Mouse (Mus musculus) kidney, postnatal 4 days (tissue): ENCODE data around the gene Mfsd4a.
A peak's percentile ranks its signal among the peaks of the same experiment; 100 is the strongest.

Source experiments
- DNase-seq, 2 experiments: peaks; one replicate each; pipeline ENCODE4 v3.0.0; 2021; ENCODE audit warnings: mixed read lengths in 2 of 2

Mfsd4a gene

DNA sequence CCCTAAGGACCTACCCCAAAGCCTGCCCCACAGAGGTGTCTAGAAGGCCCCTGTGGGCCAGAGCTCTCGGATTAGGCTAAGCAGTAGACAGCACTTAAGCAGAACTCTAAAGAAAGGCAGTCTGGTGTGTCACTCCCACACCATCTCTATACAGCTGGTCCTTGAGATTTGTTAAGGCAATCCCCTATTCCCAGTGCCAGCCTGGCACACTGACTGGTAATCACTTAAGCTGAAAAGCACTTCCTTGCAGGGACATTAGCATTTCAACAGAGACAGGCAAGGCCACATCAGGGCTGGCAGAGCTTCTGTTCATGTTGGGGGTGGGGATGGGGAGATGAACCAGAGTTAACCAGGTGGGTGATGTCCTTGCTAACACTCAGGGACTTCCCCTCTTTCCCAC, 2.9 kb downstream of the Mfsd4a start:
- DNase-seq: no peak

DNA sequence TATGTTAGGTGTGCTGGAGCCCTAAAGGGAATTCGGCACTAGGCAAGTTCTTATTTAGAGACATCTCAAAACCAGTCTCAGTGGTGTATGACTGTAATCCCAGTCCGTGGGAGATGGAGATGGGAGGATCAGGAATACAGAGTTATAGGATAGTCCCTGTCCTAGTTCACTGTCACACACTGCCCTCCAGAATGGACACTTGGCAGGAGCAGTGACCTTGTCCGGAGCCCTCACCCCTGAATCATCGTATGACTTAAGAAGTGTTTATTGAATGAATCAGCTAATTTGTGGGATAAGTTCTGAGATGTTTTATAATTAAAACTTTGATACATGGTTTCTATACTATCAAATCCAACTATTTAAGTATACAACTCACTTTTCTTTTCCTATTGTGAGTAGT, 4.8 kb downstream of the Mfsd4a start:
- DNase-seq: no peak

DNA sequence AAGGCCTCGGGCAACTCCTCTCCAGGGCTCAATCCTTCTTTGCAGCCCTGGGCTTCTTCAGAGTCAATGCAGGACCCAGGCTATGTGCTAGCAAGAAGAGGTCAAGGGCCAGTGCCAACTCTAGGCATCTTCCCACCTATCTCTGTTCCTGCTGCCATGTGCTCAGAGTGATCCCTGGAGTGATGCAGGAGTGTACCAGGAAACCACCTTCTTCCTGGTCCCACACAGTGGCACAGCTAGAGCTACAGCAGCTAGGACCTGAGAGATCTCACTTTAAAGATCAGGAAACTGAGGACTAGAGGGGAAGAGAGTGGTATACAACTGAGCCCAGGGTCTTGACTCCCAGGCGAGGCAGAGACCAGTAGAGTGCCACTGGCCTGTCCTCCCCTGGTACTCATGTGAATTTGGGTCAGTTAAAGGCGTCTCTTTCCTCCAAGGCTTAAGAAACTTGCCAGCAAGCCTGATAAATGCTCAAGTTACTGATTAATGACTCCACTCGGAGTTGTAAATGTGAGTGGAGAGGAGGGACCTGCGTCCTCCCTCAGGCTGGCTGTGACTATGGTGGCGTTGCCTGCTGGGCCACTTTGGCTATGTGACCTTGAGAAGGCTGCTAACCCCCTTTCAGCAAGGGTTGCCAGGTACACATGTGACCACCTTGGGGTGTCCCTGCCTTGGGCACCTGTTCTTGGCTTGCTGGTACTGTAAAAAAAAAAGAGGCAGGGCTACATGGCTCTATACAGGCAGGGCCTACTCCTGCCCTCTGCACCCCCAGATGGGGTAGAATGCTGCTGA, 5.9 kb downstream of the Mfsd4a start:
- DNase-seq: peak; percentile 25 to 46

DNA sequence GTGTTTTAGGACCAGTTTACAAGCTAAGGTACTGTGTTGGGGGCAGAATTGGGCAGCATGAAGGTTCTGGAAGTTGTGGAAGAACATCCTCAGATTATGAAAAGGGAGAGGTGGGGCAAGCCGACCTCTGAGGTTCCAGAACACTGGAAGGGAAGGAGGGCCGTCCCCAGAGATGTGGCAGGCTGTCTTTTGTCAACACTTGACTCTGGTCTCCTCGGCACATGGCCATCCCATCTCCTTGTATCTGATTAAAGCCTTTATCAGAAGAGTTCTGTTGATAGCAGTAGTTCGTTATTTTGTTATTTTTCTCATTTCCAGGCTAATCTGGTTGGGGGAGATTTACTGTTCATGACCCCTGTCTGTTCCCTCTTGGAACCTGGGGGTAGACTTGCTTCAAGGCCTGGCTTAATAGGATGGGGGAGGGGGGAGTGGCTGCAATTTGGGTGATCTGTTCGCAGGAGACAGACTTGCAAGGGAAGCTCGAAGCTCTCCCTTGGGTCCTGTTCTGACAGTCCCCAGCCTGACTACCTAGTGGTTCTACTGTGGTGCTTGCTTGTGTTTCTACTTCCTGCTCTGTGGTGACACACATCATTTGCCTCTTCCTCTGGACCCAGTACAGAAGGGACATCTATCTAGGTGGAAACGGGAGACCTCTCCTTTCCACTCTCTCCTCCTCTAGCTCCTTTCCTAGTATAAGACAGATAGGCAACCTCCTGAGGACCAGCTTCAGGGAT, 7.7 kb downstream of the Mfsd4a start:
- peak; percentile 49 to 64 for DNase-seq

DNA sequence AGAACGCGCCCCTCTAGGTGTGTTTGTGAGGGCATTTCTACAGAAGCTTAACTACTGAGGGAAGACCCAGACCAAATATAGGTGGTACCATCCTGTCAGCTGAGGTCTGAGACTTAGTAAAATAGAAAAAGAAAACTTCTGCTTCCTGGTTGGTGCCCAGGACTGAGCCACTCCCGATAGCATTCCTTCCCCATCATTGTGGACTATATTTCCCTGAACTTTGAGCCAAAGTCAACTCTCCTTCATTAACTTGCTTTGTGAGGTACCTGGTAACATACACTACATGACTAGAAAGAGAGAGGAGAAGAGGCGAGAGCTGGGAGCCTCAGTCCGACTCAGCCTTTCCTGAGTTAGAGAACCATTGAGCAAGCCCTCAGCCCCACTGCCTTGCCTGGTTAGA, 9.3 kb downstream of the Mfsd4a start:
- no peak for DNase-seq

DNA sequence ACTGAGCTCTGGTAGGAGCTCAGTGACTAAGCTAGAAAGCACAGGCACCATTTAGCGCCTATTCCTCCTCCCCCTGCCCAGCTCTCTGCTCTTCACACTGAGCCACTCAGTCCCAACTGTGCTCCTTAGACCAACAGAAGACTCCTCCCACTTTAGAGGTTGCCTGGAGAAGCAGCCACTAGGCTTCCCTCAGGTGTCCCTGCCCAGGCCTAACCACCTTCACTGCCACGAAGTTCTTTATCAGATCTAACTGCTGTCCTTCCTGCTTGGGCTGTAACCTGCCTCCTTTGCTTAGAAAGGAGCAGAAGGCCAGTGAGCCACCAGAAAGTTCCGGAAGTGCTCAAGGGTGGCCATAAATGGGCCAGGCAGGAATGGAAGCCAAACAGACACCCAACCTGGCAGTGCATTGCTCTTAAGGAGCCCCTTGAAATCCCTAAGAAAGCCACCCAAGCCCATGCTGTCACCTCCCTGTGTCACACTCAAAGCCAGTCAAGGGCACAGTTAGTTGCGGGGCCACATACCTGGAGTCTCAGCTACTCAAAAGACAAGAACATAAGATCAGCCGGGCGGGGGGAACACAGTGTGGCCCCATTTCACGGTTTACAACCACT, 12.7 kb downstream of the Mfsd4a start:
- DNase-seq: no peak

DNA sequence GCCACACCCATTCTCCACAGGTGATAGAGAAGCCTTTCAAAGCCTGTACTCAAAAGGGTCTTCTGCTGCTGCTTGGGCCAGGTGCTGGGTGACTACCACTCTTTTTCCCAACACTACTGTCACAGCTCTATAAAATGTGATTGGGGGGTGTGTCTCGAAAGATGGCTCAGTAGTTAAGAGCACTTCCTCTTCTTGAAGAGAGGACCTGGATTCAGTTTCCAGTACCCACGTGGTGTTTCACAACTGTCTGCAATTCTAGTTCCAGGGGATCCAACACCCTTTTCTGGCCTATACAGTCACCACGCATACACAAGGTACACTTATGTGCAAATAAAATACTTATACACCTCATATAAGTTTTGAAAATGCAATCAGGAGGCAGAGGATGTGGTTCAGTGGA, 13.5 kb downstream of the Mfsd4a start:
- DNase-seq: no peak

DNA sequence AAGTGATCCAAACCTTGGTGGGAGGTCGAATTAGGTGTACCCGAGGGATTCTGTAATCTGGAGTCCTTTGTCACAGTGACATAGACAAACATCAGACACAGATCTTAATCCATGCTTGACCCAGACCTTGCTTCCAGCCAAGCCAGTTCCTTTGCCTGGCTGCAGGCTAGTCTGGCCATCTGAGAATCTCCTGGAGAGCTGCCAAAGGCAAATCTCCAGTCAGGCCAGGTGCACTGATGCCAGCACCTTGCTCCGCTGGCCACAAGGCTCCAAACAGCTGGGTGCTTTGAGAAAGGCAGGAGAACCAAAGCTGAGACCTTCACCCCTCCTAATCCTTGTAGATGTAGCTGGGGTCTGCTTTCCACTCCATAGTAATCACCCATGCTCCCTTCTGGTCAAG, 16.1 kb downstream of the Mfsd4a start:
- peak in 1 of 2 experiments; percentile 21 for DNase-seq

DNA sequence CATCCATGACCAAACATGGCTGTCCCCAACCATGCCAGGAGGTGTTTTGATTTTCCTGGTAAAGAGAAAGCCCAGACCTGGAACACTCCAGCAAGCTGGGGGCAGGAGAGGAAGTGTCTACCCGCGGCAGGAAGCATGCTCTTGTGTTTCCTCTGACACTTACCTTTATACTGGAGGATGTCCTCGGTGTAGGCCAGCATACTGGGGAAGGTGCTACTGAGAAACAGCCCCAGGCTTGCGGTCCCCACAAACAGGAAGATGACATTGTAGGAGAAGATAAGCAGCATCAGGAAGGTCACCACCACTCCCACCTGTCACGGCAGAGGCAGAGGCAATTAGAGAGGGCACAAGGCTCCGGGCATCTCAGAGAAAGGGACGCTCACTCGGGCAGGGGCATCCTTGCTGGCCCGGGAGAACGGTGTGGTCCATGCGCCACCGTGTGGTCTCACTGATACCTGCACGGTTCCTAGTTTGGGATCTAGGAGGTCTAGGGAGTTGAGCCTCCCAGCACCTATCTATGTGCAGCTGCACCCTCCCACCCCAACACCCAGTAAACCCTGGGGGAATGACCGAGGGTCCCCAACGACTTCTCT, 21.6 kb downstream of the Mfsd4a start:
- DNase-seq: peak; percentile 84 to 86

DNA sequence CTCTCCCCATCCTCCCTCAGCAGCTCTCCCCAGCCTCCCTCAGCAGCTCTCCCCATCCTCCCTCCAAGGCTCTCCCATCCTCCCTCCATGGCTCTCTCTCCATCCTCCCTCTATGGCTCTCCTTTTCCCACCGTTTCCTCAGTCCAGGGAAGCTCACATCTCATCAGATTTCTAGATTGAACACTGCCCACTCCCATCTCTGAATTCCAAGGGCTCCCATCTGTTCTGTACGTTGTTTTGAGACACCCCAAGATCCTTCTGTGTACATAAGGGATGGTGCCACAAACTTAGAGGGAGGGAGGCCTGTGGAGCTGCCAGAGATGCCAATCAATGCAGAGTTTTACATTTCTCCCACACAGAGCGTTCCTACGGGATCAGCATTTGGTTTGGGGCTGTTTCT, 24.1 kb downstream of the Mfsd4a start:
- no peak for DNase-seq

DNA sequence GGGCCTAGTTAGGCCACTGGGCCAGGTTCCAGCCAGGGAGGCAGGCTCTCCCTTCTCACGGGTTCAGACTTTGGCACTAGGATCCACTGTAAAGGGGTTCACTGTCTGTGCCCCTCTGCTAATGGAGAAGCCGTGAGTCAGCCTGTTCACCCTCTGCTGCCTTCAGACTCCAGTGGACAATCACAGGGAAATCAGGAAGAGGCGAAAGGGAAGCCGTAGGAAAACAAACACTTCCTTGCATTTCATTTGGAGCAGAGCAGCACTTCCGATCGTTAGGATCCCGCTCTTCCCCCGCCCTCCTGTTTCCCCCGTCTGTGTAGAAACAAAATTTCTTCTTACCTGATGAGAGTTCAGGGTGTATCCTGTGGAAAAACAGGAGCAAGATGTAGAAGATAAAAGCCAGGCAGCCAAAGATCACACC, 27.7 kb downstream of the Mfsd4a start:
- peak; percentile 43 to 63 for DNase-seq

DNA sequence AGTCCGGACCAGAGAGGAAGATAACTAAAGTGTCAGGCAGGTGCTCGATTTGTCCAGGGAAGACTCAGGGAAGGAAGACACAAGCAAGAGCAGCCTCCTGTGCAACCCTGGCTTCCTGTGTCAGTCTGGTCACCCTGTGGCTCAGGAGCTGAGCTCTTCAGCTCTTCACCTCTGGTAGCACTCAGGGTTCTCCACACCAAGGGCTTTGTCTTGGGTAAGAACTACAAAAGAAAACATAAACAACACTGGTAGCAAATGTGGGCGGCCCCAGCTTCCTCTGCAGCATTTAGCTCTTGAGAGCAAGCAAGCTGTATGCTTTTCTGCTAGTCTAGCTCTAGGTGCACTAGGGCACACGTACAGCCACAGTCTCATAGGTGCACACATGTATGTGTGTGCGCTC, 29.1 kb downstream of the Mfsd4a start:
- DNase-seq: no peak

DNA sequence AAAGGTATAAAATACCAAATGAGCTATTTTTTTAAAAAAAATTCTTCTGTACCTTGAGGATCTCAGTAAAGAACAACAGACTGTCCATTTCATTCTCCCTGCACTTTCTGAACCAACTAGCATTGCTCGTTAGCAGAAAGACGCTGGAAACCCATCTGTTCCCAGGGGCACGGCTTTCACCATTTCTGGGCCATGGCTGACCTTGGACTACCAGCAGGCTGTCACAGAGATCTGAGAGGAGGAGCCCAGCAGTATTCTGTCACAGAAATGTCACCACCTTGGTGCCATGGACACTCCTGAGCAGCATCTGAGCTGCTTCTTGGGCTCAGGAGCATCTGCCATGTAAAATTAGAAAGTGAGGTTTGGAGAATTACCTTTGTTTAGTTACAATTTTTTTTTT, 30.1 kb downstream of the Mfsd4a start:
- DNase-seq: no peak

DNA sequence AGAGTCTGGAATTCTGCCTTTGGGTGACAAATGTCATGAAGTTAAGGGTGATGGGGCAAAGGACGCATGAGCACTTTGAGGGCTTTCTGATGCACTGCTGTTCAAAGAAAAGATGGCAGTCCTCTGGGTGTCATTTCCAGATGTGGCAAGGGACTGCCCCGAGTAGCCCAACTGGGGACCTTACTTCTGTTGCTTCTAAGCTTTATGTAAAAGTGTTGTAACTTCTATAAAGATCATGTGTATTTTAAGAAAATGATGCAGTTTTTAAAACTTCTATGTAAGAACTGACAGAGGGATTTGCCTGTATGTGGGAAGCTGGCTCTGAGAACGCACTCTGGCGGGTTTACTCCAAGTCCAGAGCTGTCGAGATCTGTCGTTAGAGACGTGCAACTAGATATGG, 35.7 kb downstream of the Mfsd4a start:
- no peak for DNase-seq

DNA sequence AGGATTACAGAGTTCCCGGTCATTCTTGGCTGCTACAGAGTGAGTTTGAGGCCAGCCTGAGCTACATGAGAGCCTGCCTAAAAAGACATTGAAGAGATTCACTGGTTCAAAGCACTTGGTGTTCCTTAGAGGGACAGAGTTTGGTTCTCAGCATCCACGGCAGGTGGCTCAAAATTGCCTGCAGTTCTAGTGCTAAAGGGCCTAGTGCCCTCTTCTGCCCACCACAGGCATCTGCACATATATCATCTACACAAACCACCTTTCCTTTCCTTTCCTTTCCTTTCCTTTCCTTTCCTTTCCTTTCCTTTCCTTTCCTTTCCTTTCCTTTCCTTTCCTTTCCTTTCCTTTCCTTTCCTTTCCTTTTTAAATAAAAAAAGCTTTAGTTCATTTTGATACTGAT, 37.3 kb downstream of the Mfsd4a start:
- DNase-seq: no peak

DNA sequence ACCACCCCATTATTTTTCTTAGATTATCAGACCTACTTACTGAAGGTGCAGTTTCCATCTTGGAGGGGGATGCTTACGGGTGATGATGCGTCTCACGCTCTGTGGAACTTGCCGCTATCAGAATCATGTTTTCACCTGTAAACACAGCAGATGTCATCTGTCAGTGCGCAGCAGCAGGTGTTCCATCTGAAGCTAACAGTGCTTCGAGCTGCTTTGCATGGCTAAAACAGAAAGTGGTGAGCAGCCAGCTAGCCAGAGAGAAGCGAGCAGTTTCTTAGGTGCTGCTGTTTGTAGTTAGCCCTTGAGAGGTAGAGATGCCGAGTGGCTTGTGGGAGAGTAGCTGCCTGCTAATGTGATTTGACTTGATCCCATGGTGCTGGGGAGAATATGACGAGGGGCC, 39.4 kb downstream of the Mfsd4a start:
- no peak for DNase-seq

DNA sequence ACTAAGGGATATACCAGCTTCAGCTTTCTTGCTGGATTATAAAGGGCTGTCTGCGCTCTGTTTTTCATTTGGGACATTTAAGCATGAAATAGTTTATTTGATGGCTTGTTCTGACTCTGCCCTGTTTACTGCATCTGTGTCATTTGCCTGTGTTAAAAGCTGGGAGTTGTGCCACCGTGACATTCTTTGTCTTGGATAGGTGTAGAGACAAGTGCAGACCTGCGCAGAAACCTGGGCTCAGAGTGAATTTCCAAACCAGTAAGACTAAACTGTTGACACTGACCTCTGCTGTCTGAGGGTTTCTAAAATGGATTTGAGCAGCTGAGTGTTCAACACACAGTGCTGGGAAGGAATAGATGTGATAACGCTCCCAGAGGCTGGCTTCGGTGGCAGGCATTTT, 39.9 kb downstream of the Mfsd4a start:
- DNase-seq: no peak

DNA sequence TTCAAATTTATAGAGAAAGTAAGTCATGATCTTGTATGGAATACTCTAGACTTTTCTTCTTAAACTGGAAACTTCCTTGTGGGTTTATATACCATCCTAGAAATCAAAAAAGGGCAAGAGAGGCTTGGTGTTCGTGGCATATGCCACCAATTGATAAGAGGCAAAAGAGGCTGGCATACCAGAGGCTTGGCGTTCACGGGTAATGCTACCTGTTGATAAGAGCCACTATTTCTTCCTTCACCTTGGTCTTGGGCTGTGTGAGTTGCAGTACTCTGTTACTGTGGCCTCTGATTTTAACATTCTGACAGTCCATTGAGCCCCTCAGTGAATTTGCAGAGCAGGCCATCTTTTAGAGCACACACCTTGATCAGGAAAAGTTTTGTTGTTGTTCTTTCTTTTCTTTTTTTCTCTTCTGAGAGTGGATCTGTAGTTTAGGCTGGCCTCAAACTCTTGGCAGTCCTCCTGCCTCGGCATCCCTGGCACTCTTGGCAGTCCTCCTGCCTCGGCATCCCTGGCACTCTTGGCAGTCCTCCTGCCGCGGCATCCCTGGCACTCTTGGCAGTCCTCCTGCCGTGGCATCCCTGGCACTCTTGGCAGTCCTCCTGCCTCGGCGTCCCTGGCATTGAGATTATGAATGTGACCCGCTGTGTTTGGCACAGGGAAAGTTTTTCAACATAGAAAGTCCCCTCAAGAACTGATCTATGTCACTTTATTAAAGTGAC, 40.8 kb downstream of the Mfsd4a start:
- no peak for DNase-seq

DNA sequence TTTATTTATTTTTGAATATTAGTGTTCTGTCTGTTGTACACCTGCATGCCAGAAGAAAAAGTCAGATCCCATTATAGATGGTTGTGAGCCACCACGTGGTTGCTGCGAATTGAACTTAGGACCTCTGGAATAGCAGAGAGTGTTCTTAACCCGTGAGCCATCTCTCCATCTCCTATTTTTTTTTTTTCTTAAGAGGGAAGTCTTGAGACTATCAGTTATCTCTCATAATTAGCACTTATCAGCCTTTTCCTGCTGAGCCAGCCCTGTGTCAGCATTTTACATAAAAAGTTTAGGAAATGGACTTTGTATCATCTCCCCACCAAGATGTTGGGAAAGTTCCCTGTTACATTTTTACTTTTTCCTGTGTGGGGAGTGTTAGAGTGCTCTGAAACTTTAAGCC, 45.8 kb downstream of the Mfsd4a start:
- DNase-seq: no peak

DNA sequence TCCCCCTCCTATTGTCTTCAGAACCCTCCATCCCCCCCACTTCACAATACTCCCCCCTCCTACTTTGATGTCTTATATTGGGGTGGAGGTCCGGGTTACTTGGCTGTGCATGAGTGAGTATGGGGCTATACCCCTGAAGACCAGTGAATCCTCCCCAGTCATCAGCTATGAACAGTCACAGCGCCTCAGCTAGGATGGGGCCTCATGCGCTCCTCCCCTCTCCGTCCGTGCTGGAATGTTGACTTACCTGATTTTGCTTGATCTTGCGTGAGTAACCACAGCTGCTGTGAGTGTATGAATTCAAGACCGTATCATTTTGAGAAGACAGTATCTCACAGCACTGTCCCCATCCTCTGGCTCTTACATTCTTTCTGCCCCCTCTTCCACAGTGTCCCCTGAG, 48.0 kb downstream of the Mfsd4a start:
- no peak for DNase-seq

DNA sequence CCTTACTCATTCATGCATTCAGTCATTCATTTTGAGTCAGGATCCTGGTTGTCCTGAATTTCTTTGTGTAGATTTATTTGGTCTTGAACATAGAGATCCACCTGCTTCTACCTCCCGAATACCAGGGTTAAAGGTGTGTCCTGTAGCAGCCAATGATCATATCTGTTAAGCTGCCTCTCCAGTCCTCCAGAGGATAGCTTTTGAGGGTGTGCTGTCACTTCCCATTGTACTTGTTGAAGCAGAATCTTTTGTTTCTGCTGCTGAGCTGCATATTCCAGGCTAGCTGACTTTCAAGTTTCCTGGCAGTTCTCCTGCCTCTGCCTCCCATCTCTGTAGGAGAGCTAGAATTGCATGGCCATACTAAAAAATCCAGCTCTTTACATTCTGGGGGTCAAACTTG, 51.2 kb downstream of the Mfsd4a start:
- DNase-seq: no peak

DNA sequence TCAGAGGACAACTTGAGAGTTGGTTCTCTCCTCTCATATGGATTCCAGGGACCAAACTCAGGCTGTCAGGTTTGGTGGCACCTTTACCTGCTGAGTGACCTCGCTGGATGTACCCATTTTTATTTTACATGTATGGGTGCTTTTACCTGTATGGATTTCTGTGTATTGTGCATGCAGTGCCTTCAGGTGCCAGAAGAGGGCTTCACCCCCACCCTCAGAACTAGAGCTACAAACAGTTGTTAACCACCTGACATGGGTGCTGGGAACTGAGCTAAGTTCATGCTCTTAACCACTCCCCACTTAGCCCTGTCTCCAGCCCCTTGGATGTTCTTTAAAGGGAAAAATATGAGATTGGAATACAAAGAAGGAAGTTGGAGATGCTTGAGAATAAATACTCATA, 53.1 kb downstream of the Mfsd4a start:
- DNase-seq: no peak

DNA sequence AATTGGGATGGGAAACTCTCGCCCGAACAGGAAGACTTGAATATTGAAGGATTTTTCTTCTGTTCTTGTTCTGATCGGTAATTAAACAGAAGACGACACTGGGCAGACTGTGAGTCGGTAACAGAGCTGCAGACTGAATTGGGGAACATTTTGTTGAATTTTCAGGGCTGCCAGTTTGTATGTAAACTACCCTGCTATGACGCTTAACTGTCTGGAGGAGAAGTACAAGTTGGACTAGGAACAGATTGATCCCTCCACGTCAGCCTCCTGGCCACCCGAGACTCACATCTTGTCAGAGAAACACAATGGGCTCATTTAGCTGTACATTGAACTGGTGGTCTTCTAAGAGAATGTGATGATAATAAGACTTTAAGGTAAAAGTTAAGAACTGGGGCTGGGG, 55.0 kb downstream of the Mfsd4a start:
- DNase-seq: no peak
